Mouse (Mus musculus) E14TG2a.4 (cell line): ENCODE measurements around the gene Gtsf1.

Source experiments
- CTCF ChIP-seq: conservative IDR thresholded peaks from 2 replicates; pipeline ENCODE4 v1.5.1; 2014; ENCODE audit warnings: low read length
- NANOG ChIP-seq: IDR thresholded peaks from 2 replicates; pipeline ENCODE4 v1.6.1; 2014; ENCODE audit warnings: borderline replicate concordance, low read length, mixed read lengths

- no peak for TF ChIP-seq CTCF
- no peak for TF ChIP-seq NANOG
Observed at GRCm38 (mm10) chr15:103473182-103473581, 42.9 kb upstream of the Gtsf1 start.
